Mouse (Mus musculus): ENCODE results near the gene Hmgcs1. TPM values are rescaled to one million over a fixed set of nuclear protein-coding genes. Genes with fewer than 3 reads are reported as not detected.
"Not testable (repeated sequence)": the region's sequence is repeated elsewhere in the genome, so short reads cannot be mapped to it uniquely, and the experiment has no call there.

The Hmgcs1 gene
- polyA plus RNA-seq, 1 experiment from 2014 or later = 79.0 TPM

GRCm38 (mm10) chr13:119695676-119696075 lies 5.5 kb downstream of the Hmgcs1 start:
- no peak for ATAC-seq (replicated peaks; ENCODE audit: extremely low read depth, insufficient read depth, low FRiP score)
- peaks cover 10% of the 10 kb centered on the region for H3K36me3 ChIP-seq (ENCODE audit: control insufficient read depth, insufficient read depth)
- no peaks in the 10 kb centered on the region for H3K27me3 ChIP-seq (ENCODE audit: control insufficient read depth, insufficient read depth, low read length)
- H3K4me2 ChIP-seq (ENCODE audit: low read depth, low read length) = no peak overlapping the region
- H3K27ac ChIP-seq (ENCODE audit: low read length) = no peak overlapping the region
- H3K9me3 ChIP-seq (replicated peaks; ENCODE audit: control insufficient read depth, low read length) = no peaks in the 10 kb centered on the region
- no peak overlapping the region for H3K9ac ChIP-seq (ENCODE audit: low read length)
- 71% methylated on average over 4 of the region's 4 CpGs for WGBS
- H3K4me3 ChIP-seq (ENCODE audit: low read length) = no peak overlapping the region
- H3K4me1 ChIP-seq (ENCODE audit: control insufficient read depth, insufficient read depth, low read length) = peaks cover 12% of the 10 kb centered on the region

GRCm38 (mm10) chr13:119696496-119696895 lies 6.3 kb downstream of the Hmgcs1 start:
- Histone ChIP-seq H3K9ac (ENCODE audit: low read length) (no peak overlapping the region), H3K27me3 (ENCODE audit: control insufficient read depth, insufficient read depth, low read length) (no peaks in the 10 kb centered on the region), H3K4me3 (ENCODE audit: low read length) (no peak overlapping the region), H3K36me3 (ENCODE audit: control insufficient read depth, insufficient read depth) (peaks cover 15% of the 10 kb centered on the region), H3K27ac (ENCODE audit: low read length) (no peak overlapping the region), H3K9me3 (replicated peaks; ENCODE audit: control insufficient read depth, low read length) (no peaks in the 10 kb centered on the region), H3K4me2 (ENCODE audit: low read depth, low read length) (no peak overlapping the region), H3K4me1 (ENCODE audit: control insufficient read depth, insufficient read depth, low read length) (peaks cover 7% of the 10 kb centered on the region)
- whole genome bisulfite sequencing = 79% methylated on average over 1 of the region's 1 CpGs
- ATAC-seq (replicated peaks; ENCODE audit: extremely low read depth, insufficient read depth, low FRiP score) = no peak

- Histone ChIP-seq H3K9me3 (replicated peaks; ENCODE audit: control insufficient read depth, low read length) (no peaks in the 10 kb centered on the region), H3K4me3 (ENCODE audit: low read length) (no peak overlapping the region), H3K4me1 (ENCODE audit: control insufficient read depth, insufficient read depth, low read length) (no peaks in the 10 kb centered on the region; the same call in 1 of the 2 replicates), H3K9ac (ENCODE audit: low read length) (no peak overlapping the region), H3K27ac (ENCODE audit: low read length) (no peak overlapping the region), H3K36me3 (ENCODE audit: control insufficient read depth, insufficient read depth) (peaks cover 28% of the 10 kb centered on the region), H3K27me3 (ENCODE audit: control insufficient read depth, insufficient read depth, low read length) (no peaks in the 10 kb centered on the region), H3K4me2 (ENCODE audit: low read depth, low read length) (no peak overlapping the region)
- WGBS = 88% methylated on average over 4 of the region's 4 CpGs
- ATAC-seq (replicated peaks; ENCODE audit: extremely low read depth, insufficient read depth, low FRiP score) = no peak
These were observed 8.3 kb downstream of the Hmgcs1 start for GRCm38 (mm10) chr13:119698436-119698835.

- Histone ChIP-seq H3K4me1 (ENCODE audit: control insufficient read depth, insufficient read depth, low read length) (peaks cover 2% of the 10 kb centered on the region; the same call in 1 of the 2 replicates), H3K27me3 (ENCODE audit: control insufficient read depth, insufficient read depth, low read length) (no peaks in the 10 kb centered on the region), H3K36me3 (ENCODE audit: control insufficient read depth, insufficient read depth) (peaks cover 50% of the 10 kb centered on the region), H3K9ac (ENCODE audit: low read length) (no peak overlapping the region), H3K9me3 (replicated peaks; ENCODE audit: control insufficient read depth, low read length) (no peaks in the 10 kb centered on the region), H3K4me3 (ENCODE audit: low read length) (no peak overlapping the region), H3K27ac (ENCODE audit: low read length) (no peak overlapping the region), H3K4me2 (ENCODE audit: low read depth, low read length) (no peak overlapping the region)
- WGBS = 88% methylated on average over 7 of the region's 7 CpGs
- ATAC-seq (replicated peaks; ENCODE audit: extremely low read depth, insufficient read depth, low FRiP score) = no peak
These were observed 14.1 kb downstream of the Hmgcs1 start for GRCm38 (mm10) chr13:119704280-119704679.

- H3K27ac ChIP-seq (ENCODE audit: low read length); H3K4me1 ChIP-seq (ENCODE audit: control insufficient read depth, insufficient read depth, low read length); H3K27me3 ChIP-seq (ENCODE audit: control insufficient read depth, insufficient read depth, low read length); H3K9me3 ChIP-seq (replicated peaks; ENCODE audit: control insufficient read depth, low read length); H3K4me2 ChIP-seq (ENCODE audit: low read depth, low read length); ATAC-seq (replicated peaks; ENCODE audit: extremely low read depth, insufficient read depth, low FRiP score); H3K4me3 ChIP-seq (ENCODE audit: low read length); H3K9ac ChIP-seq (ENCODE audit: low read length): not testable (repeated sequence)
- H3K36me3 ChIP-seq (ENCODE audit: control insufficient read depth, insufficient read depth) = peaks cover 44% of the 10 kb centered on the region
- WGBS = 78% methylated on average over 7 of the region's 8 CpGs
These were observed 16.2 kb downstream of the Hmgcs1 start for GRCm38 (mm10) chr13:119706278-119706880.

- WGBS = 80% methylated on average over 7 of the region's 7 CpGs
- no peak overlapping the region for H3K9ac ChIP-seq (ENCODE audit: low read length)
- H3K4me2 ChIP-seq (ENCODE audit: low read depth, low read length) = no peak overlapping the region
- peaks cover 42% of the 10 kb centered on the region for H3K36me3 ChIP-seq (ENCODE audit: control insufficient read depth, insufficient read depth)
- H3K9me3 ChIP-seq (replicated peaks; ENCODE audit: control insufficient read depth, low read length) = no peaks in the 10 kb centered on the region
- peaks cover 5% of the 10 kb centered on the region; the same call in 1 of the 2 replicates for H3K4me1 ChIP-seq (ENCODE audit: control insufficient read depth, insufficient read depth, low read length)
- ATAC-seq (replicated peaks; ENCODE audit: extremely low read depth, insufficient read depth, low FRiP score) = no peak
- no peaks in the 10 kb centered on the region for H3K27me3 ChIP-seq (ENCODE audit: control insufficient read depth, insufficient read depth, low read length)
- no peak overlapping the region for H3K27ac ChIP-seq (ENCODE audit: low read length)
- H3K4me3 ChIP-seq (ENCODE audit: low read length) = no peak overlapping the region
These were observed 16.8 kb downstream of the Hmgcs1 start for GRCm38 (mm10) chr13:119706953-119707352.

GRCm38 (mm10) chr13:119707906-119708305 lies 17.7 kb downstream of the Hmgcs1 start:
- no peak for ATAC-seq (replicated peaks; ENCODE audit: extremely low read depth, insufficient read depth, low FRiP score)
- Histone ChIP-seq H3K4me2 (ENCODE audit: low read depth, low read length) (no peak overlapping the region), H3K4me1 (ENCODE audit: control insufficient read depth, insufficient read depth, low read length) (peaks cover 5% of the 10 kb centered on the region; the same call in 1 of the 2 replicates), H3K4me3 (ENCODE audit: low read length) (no peak overlapping the region), H3K9me3 (replicated peaks; ENCODE audit: control insufficient read depth, low read length) (no peaks in the 10 kb centered on the region), H3K27ac (ENCODE audit: low read length) (no peak overlapping the region), H3K9ac (ENCODE audit: low read length) (no peak overlapping the region), H3K36me3 (ENCODE audit: control insufficient read depth, insufficient read depth) (peaks cover 33% of the 10 kb centered on the region), H3K27me3 (ENCODE audit: control insufficient read depth, insufficient read depth, low read length) (no peaks in the 10 kb centered on the region)
- WGBS = 90% methylated on average over 6 of the region's 6 CpGs

- peaks cover 29% of the 10 kb centered on the region for H3K36me3 ChIP-seq (ENCODE audit: control insufficient read depth, insufficient read depth)
- H3K9ac ChIP-seq (ENCODE audit: low read length) = no peak overlapping the region
These were observed 18.8 kb downstream of the Hmgcs1 start for GRCm38 (mm10) chr13:119708941-119709340.

GRCm38 (mm10) chr13:119709388-119710267 lies 19.4 kb downstream of the Hmgcs1 start:
- H3K4me1 ChIP-seq (ENCODE audit: control insufficient read depth, insufficient read depth, low read length) = peaks cover 5% of the 10 kb centered on the region; the same call in 1 of the 2 replicates
- 70% methylated on average over 8 of the region's 8 CpGs for WGBS
- H3K9ac ChIP-seq (ENCODE audit: low read length) = no peak overlapping the region
- H3K4me2 ChIP-seq (ENCODE audit: low read depth, low read length) = no peak overlapping the region
- peak; percentile 73; the same call in 1 of the 2 replicates for ATAC-seq (replicated peaks; ENCODE audit: extremely low read depth, insufficient read depth, low FRiP score)
- no peaks in the 10 kb centered on the region for H3K27me3 ChIP-seq (ENCODE audit: control insufficient read depth, insufficient read depth, low read length)
- H3K9me3 ChIP-seq (replicated peaks; ENCODE audit: control insufficient read depth, low read length) = no peaks in the 10 kb centered on the region
- H3K4me3 ChIP-seq (ENCODE audit: low read length) = no peak overlapping the region
- no peak overlapping the region for H3K27ac ChIP-seq (ENCODE audit: low read length)
- H3K36me3 ChIP-seq (ENCODE audit: control insufficient read depth, insufficient read depth) = peaks cover 25% of the 10 kb centered on the region

More at GRCm38 (mm10) chr13:119708941-119709340, 18.8 kb downstream of the Hmgcs1 start:
- H3K4me1 ChIP-seq (ENCODE audit: control insufficient read depth, insufficient read depth, low read length) = peaks cover 5% of the 10 kb centered on the region; the same call in 1 of the 2 replicates
- H3K4me3 ChIP-seq (ENCODE audit: low read length) = no peak overlapping the region
- WGBS = 68% methylated on average over 5 of the region's 5 CpGs
- H3K27me3 ChIP-seq (ENCODE audit: control insufficient read depth, insufficient read depth, low read length) = no peaks in the 10 kb centered on the region
- H3K9me3 ChIP-seq (replicated peaks; ENCODE audit: control insufficient read depth, low read length) = no peaks in the 10 kb centered on the region
- no peak for ATAC-seq (replicated peaks; ENCODE audit: extremely low read depth, insufficient read depth, low FRiP score)
- no peak overlapping the region for H3K27ac ChIP-seq (ENCODE audit: low read length)
- H3K4me2 ChIP-seq (ENCODE audit: low read depth, low read length) = no peak overlapping the region
